Mouse (Mus musculus) hindbrain, embryonic 13.5 days (tissue): ENCODE data around the gene Cel. TPM values are rescaled to one million over a fixed set of nuclear protein-coding genes. Genes with fewer than 3 reads are reported as not detected.

Experiments used
- ATAC-seq: fragments of 200-750 bp; cut with Nextera tagmentation; 2 replicates; pipeline ENCODE4 v1.8.0; 2017; ENCODE audit warnings: moderate TSS enrichment; ENCODE audit not compliant: low FRiP score
- H3K27ac ChIP-seq: fragments of 300-500 bp; sonication (generic); 2 replicates; pipeline ENCODE4 v1.5.1; 2015; ENCODE audit warnings: inconsistent platforms, mild to moderate bottlenecking, moderate library complexity
- H3K27me3 ChIP-seq: fragments of 300-500 bp; sonication (generic); 2 replicates; pipeline ENCODE4 v1.6.1; 2015; ENCODE audit warnings: mild to moderate bottlenecking, inconsistent platforms
- H3K36me3 ChIP-seq: fragments of 300-500 bp; sonication (generic); 2 replicates; pipeline ENCODE4 v1.6.1; 2015; ENCODE audit warnings: mild to moderate bottlenecking, inconsistent platforms
- H3K4me1 ChIP-seq: fragments of 300-500 bp; sonication (generic); replicated peaks from 2 replicates; pipeline ENCODE4 v1.6.1; 2015; ENCODE audit warnings: inconsistent platforms
- H3K4me2 ChIP-seq: fragments of 300-500 bp; sonication (generic); 2 replicates; pipeline ENCODE4 v1.6.1; 2015; ENCODE audit warnings: inconsistent platforms, mild to moderate bottlenecking, moderate library complexity
- H3K4me3 ChIP-seq: fragments of 300-500 bp; sonication (generic); 2 replicates; pipeline ENCODE4 v1.5.1; 2015; ENCODE audit warnings: mild to moderate bottlenecking, inconsistent platforms
- H3K9ac ChIP-seq: fragments of 300-500 bp; sonication (generic); 2 replicates; pipeline ENCODE4 v1.6.1; 2015; ENCODE audit warnings: mild to moderate bottlenecking, inconsistent platforms
- H3K9me3 ChIP-seq: fragments of 300-500 bp; sonication (generic); 2 replicates; pipeline ENCODE4 v1.6.1; 2016; ENCODE audit warnings: inconsistent platforms
- WGBS: fragments of 180-500 bp; shearing (Covaris S2); methylation state at CpG from one replicate; pipeline ENCODE4 v1.1.7; 2015; 5-methylcytosine and 5-hydroxymethylcytosine counted together
- polyA plus RNA-seq: library from polyadenylated mRNA; unstranded; fragments of >200 nt; fragmentation: Nextera tagmentation; extraction: Ambion mirVana; gene quantifications from 2 replicates; pipeline ENCODE4 v1.2.1, GENCODE M21; 2015

Cel gene
- 0.08 and 0.13 TPM in 2 replicates for polyA plus RNA-seq

GRCm38 (mm10) chr2:28563303-28563702, at the start of gene Cel:
Cel (minus strand) TSS chr2:28563403.
- Histone ChIP-seq H3K9me3 (no peaks in the 10 kb centered on the region), H3K4me2 (no peak within 1 kb of the TSS), H3K27ac (no peak within 1 kb of the TSS), H3K9ac (no peak within 1 kb of the TSS), H3K27me3 (no peaks in the 10 kb centered on the region), H3K4me3 (no peak within 1 kb of the TSS), H3K4me1 (no peaks in the 10 kb centered on the region), H3K36me3 (peaks cover 37% of the 10 kb centered on the region)
- 72% methylated on average over 6 of the region's 6 CpGs for WGBS
- ATAC-seq, result no peak

- no peak overlapping the region for H3K4me2 ChIP-seq
Measured at GRCm38 (mm10) chr2:28612436-28613063, 49.3 kb upstream of the Cel start.

GRCm38 (mm10) chr2:28611407-28611787, 48.2 kb upstream of the Cel start:
- Histone ChIP-seq H3K4me1 (0 out of 2 replicates have a peak, but pooled peaks cover 5% of the 10 kb centered on the region), H3K4me3 (no peak overlapping the region), H3K36me3 (no peaks in the 10 kb centered on the region), H3K27ac (no peak overlapping the region), H3K9ac (no peak overlapping the region), H3K4me2 (no peak overlapping the region), H3K27me3 (0 out of 2 replicates have a peak, but pooled peaks cover 8% of the 10 kb centered on the region), H3K9me3 (no peaks in the 10 kb centered on the region)
- no peak for ATAC-seq
- WGBS, result 83% methylated on average over 17 of the region's 17 CpGs

More at GRCm38 (mm10) chr2:28612436-28613063, 49.3 kb upstream of the Cel start:
- Histone ChIP-seq H3K36me3 (no peaks in the 10 kb centered on the region), H3K27me3 (0 out of 2 replicates have a peak, but pooled peaks cover 8% of the 10 kb centered on the region), H3K4me1 (0 out of 2 replicates have a peak, but pooled peaks cover 5% of the 10 kb centered on the region), H3K9ac (no peak overlapping the region), H3K9me3 (no peaks in the 10 kb centered on the region), H3K27ac (no peak overlapping the region), H3K4me3 (no peak overlapping the region)
- no peak for ATAC-seq
- 69% methylated on average over 10 of the region's 10 CpGs for WGBS

GRCm38 (mm10) chr2:28610716-28611406, 47.7 kb upstream of the Cel start:
- H3K4me2 ChIP-seq, result no peak overlapping the region
- no peaks in the 10 kb centered on the region for H3K36me3 ChIP-seq
- 0 out of 2 replicates have a peak, but pooled peaks cover 8% of the 10 kb centered on the region for H3K27me3 ChIP-seq
- 46% methylated on average over 12 of the region's 12 CpGs for WGBS
- H3K9ac ChIP-seq, result no peak overlapping the region
- H3K9me3 ChIP-seq, result no peaks in the 10 kb centered on the region
- H3K4me1 ChIP-seq, result 0 out of 2 replicates have a peak, but pooled peaks cover 7% of the 10 kb centered on the region
- H3K27ac ChIP-seq, result no peak overlapping the region
- H3K4me3 ChIP-seq, result no peak overlapping the region
- no peak for ATAC-seq

GRCm38 (mm10) chr2:28609851-28610250, 46.6 kb upstream of the Cel start:
- ATAC-seq, result no peak
- Histone ChIP-seq H3K4me1 (0 out of 2 replicates have a peak, but pooled peaks cover 8% of the 10 kb centered on the region), H3K9ac (no peak overlapping the region), H3K27ac (no peak overlapping the region), H3K27me3 (0 out of 2 replicates have a peak, but pooled peaks cover 5% of the 10 kb centered on the region), H3K4me2 (no peak overlapping the region), H3K36me3 (no peaks in the 10 kb centered on the region), H3K9me3 (no peaks in the 10 kb centered on the region), H3K4me3 (no peak overlapping the region)
- 91% methylated on average over 10 of the region's 10 CpGs for WGBS

- no peak for ATAC-seq
- Histone ChIP-seq H3K4me1 (0 out of 2 replicates have a peak, but pooled peaks cover 8% of the 10 kb centered on the region), H3K36me3 (no peaks in the 10 kb centered on the region), H3K9me3 (no peaks in the 10 kb centered on the region), H3K4me2 (no peak overlapping the region), H3K27ac (no peak overlapping the region), H3K9ac (no peak overlapping the region), H3K27me3 (no peaks in the 10 kb centered on the region), H3K4me3 (no peak overlapping the region)
- 57% methylated on average over 10 of the region's 10 CpGs for WGBS
Measured at GRCm38 (mm10) chr2:28607341-28608165, 44.4 kb upstream of the Cel start.

- ATAC-seq, result no peak
- H3K9ac ChIP-seq, result no peak overlapping the region
- no peaks in the 10 kb centered on the region for H3K27me3 ChIP-seq
- H3K4me3 ChIP-seq, result no peak overlapping the region
- no peaks in the 10 kb centered on the region for H3K36me3 ChIP-seq
- no peak overlapping the region for H3K27ac ChIP-seq
- WGBS, result 64% methylated on average over 8 of the region's 8 CpGs
- no peak overlapping the region for H3K4me2 ChIP-seq
- no peaks in the 10 kb centered on the region for H3K9me3 ChIP-seq
- 0 out of 2 replicates have a peak, but pooled peaks cover 8% of the 10 kb centered on the region for H3K4me1 ChIP-seq
Measured at GRCm38 (mm10) chr2:28606601-28607340, 43.6 kb upstream of the Cel start.

- 62% methylated on average over 14 of the region's 14 CpGs for WGBS
- Histone ChIP-seq H3K27me3 (no peaks in the 10 kb centered on the region), H3K9ac (no peak overlapping the region), H3K4me1 (0 out of 2 replicates have a peak, but pooled peaks cover 6% of the 10 kb centered on the region), H3K9me3 (no peaks in the 10 kb centered on the region), H3K4me2 (no peak overlapping the region), H3K36me3 (no peaks in the 10 kb centered on the region), H3K4me3 (no peak overlapping the region), H3K27ac (no peak overlapping the region)
- ATAC-seq, result no peak
Measured at GRCm38 (mm10) chr2:28605789-28606541, 42.8 kb upstream of the Cel start.

GRCm38 (mm10) chr2:28603542-28603941, 40.3 kb upstream of the Cel start:
- no peak for ATAC-seq
- Histone ChIP-seq H3K9ac (no peak overlapping the region), H3K27me3 (no peaks in the 10 kb centered on the region), H3K27ac (no peak overlapping the region), H3K4me2 (no peak overlapping the region), H3K9me3 (no peaks in the 10 kb centered on the region), H3K4me3 (no peak overlapping the region), H3K4me1 (peaks cover 5% of the 10 kb centered on the region; the same call in 1 of the 2 replicates), H3K36me3 (no peaks in the 10 kb centered on the region)
- WGBS, result 94% methylated on average over 5 of the region's 5 CpGs

GRCm38 (mm10) chr2:28601720-28602590, 38.8 kb upstream of the Cel start:
- no peak for ATAC-seq
- H3K4me1 ChIP-seq, result peaks cover 15% of the 10 kb centered on the region
- 65% methylated on average over 12 of the region's 12 CpGs for WGBS

More at GRCm38 (mm10) chr2:28601720-28602590, 38.8 kb upstream of the Cel start:
- Histone ChIP-seq H3K27ac (no peak overlapping the region), H3K9ac (no peak overlapping the region), H3K36me3 (no peaks in the 10 kb centered on the region), H3K4me2 (no peak overlapping the region), H3K9me3 (no peaks in the 10 kb centered on the region), H3K4me3 (no peak overlapping the region), H3K27me3 (no peaks in the 10 kb centered on the region)
